Mouse (Mus musculus): ENCODE data around the gene Slc39a8.

DNA sequence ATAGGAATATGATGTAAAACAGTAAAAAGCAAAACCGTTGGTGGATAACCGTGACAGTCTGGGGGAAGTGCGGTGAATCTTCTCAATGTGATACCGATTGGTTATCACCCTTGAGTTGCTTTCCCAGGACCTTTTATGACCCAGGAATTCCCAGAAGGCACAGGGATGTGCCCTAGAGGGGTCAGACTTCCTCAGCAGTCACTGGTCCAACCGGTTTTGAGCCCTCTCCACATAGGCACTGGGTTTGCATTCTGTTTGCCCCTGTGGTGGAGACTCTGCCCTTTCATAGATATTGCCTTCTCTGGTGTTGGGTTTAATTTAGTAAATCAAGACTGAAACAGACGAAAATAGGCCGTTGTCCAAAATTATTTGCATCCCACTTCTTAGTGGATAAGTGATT is 20.8 kb downstream of the Slc39a8 start:
- TF ChIP-seq CTCF (IDR thresholded peaks at IDR 0.05; ENCODE audit: low read depth) (no peak), EP300 (IDR thresholded peaks at IDR 0.05; ENCODE audit: low read depth) (no peak)

Measured in liver, embryonic 14.5 days (tissue).